8 mouse cellular contexts compared by ENCODE assay signal in the genomic region with DNA sequence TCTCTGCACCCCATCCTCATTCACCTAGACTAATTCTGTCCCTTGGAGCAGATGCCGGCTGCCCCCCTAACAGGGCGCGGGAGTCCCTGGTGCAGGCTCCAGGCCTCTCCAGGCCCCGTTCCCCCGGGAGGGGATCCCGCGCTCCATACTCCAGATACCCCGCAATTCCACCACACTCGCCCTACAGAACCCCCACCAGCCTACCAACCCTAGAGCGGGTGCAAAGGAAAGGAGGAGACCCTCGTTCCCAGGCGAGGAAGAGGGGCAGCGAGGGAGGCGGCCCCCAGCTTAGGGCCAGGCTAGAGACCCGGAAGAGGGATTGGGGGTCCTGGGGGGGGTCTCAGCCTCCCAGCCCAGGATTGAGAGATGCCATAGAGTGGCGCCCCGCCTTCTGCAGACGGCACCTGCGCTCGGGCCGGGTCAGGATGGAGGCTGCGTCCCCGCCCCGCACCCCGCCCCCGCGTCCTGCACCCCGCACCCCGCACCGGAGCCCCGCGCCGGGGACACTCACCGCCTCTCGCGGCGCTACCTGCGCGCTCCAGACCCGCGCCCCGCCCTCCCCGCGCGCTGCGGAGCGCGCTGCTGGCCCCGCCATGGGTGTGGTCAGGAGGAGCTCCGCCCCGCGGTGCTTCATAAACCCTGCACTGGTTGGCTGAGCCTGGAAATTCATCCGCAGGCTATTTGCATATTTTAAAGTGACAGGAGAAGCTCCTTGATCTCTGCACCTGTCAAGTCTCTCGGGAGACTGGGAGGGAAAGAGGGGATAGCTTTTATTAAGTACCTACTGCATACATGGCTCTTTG. TPM values are rescaled to one million over a fixed set of nuclear protein-coding genes. Genes with fewer than 3 reads are reported as not detected.
DNase-seq lines count a peak whose midpoint lies in the region; ATAC-seq lines count a peak whose summit lies in the region.

A gene (minus strand): TSS at position 595 of the 803 bp plus-strand sequence.

- peak within 1 kb of the TSS; percentile 33; the same call in 1 of the 2 replicates for H3K27ac ChIP-seq in forebrain, embryonic 14.5 days (ENCODE audit: low read depth, low read length)
- no peak within 1 kb of the TSS for H3K27ac ChIP-seq in hindbrain, embryonic 11.5 days (ENCODE audit: low read depth, low read length)
- no peak within 1 kb of the TSS for H3K27ac ChIP-seq in lung, embryonic 16.5 days (ENCODE audit: low read length)

- H3K27me3 ChIP-seq in forebrain, embryonic 14.5 days (replicated peaks; ENCODE audit: control insufficient read depth, insufficient read depth, low read length), result no peaks in the 10 kb centered on the region
- no peaks in the 10 kb centered on the region; the same call in 1 of the 2 replicates for H3K27me3 ChIP-seq in hindbrain, embryonic 11.5 days (ENCODE audit: control insufficient read depth, insufficient read depth, low read length)
- peaks cover 8% of the 10 kb centered on the region for H3K27me3 ChIP-seq in lung, embryonic 16.5 days (ENCODE audit: control insufficient read depth, insufficient read depth, low read depth, low read length)

- peak within 1 kb of the TSS; percentile 84 for H3K9ac ChIP-seq in forebrain, embryonic 14.5 days (ENCODE audit: low read length)
- H3K9ac ChIP-seq in hindbrain, embryonic 11.5 days (ENCODE audit: low read depth, low read length), result peak within 1 kb of the TSS; percentile 57
- peak within 1 kb of the TSS; percentile 72 for H3K9ac ChIP-seq in lung, embryonic 16.5 days (ENCODE audit: low read length)

- H3K4me2 ChIP-seq in forebrain, embryonic 14.5 days (ENCODE audit: low read length), result peak within 1 kb of the TSS; percentile 84
- peak within 1 kb of the TSS; percentile 80 for H3K4me2 ChIP-seq in hindbrain, embryonic 11.5 days (replicated peaks; ENCODE audit: low read depth, low read length)
- H3K4me2 ChIP-seq in lung, embryonic 16.5 days (ENCODE audit: low read depth, low read length), result peak within 1 kb of the TSS; percentile 86

- peak; percentile 89 for ATAC-seq in forebrain, embryonic 14.5 days
- ATAC-seq in hindbrain, embryonic 11.5 days (ENCODE audit: low FRiP score), result peak; percentile 81
- ATAC-seq in lung, embryonic 16.5 days (ENCODE audit: low read depth), result peak; percentile 90

- peak within 1 kb of the TSS; percentile 67 for H3K4me3 ChIP-seq in forebrain, embryonic 14.5 days (ENCODE audit: low read depth, low read length)
- peak within 1 kb of the TSS; percentile 70 for H3K4me3 ChIP-seq in hindbrain, embryonic 11.5 days (ENCODE audit: low read depth, low read length)
- peak within 1 kb of the TSS; percentile 62 for H3K4me3 ChIP-seq in lung, embryonic 16.5 days (ENCODE audit: low read length)

- peak; percentile 79 for DNase-seq in MEL-GATA-1-ER (ENCODE audit: extremely low read depth, low read depth)
- DNase-seq in cerebellum, adult 11-12 months, result peak; percentile 92
- peak; percentile 97 for DNase-seq in forebrain, embryonic 14.5 days (ENCODE audit: low spot score)
- DNase-seq in hindbrain, embryonic 11.5 days (ENCODE audit: low spot score), result peak; percentile 87
- DNase-seq in layer of hippocampus, adult 9-11 months, result peak; percentile 88
- peak; percentile 54 for DNase-seq in ovary, postnatal 14 days (ENCODE audit: low spot score)
- DNase-seq in thymus, postnatal 10 days (ENCODE audit: low spot score in 2 of 2), result peak; percentile 88 to 92

- H3K36me3 ChIP-seq in forebrain, embryonic 14.5 days (ENCODE audit: control insufficient read depth, insufficient read depth, low read length), result no peaks in the 10 kb centered on the region
- no peaks in the 10 kb centered on the region for H3K36me3 ChIP-seq in hindbrain, embryonic 11.5 days (ENCODE audit: control insufficient read depth, insufficient read depth, low read length)
- no peaks in the 10 kb centered on the region for H3K36me3 ChIP-seq in lung, embryonic 16.5 days (ENCODE audit: control insufficient read depth, insufficient read depth, low read length)

- 1% methylated on average over 42 of the region's 54 CpGs for WGBS in forebrain, embryonic 14.5 days
- WGBS in hindbrain, embryonic 11.5 days, result under 1% methylated on average over 50 of the region's 54 CpGs
- WGBS in lung, embryonic 16.5 days, result 1% methylated on average over 52 of the region's 54 CpGs

- peaks cover 20% of the 10 kb centered on the region for H3K4me1 ChIP-seq in forebrain, embryonic 14.5 days (ENCODE audit: control insufficient read depth, insufficient read depth, low read length)
- peaks cover 14% of the 10 kb centered on the region for H3K4me1 ChIP-seq in hindbrain, embryonic 11.5 days (replicated peaks; ENCODE audit: control insufficient read depth, insufficient read depth, low read length)
- H3K4me1 ChIP-seq in lung, embryonic 16.5 days (replicated peaks; ENCODE audit: control insufficient read depth, insufficient read depth, low read length), result no peaks in the 10 kb centered on the region

- no peaks in the 10 kb centered on the region for H3K9me3 ChIP-seq in forebrain, embryonic 14.5 days (replicated peaks; ENCODE audit: control insufficient read depth, low read length)
- no peaks in the 10 kb centered on the region for H3K9me3 ChIP-seq in hindbrain, embryonic 11.5 days (ENCODE audit: control insufficient read depth, low read length)
- no peaks in the 10 kb centered on the region for H3K9me3 ChIP-seq in lung, embryonic 16.5 days (ENCODE audit: control insufficient read depth, low read length)

RNA-seq across cellular contexts. Expression of the gene that starts here (rescaled TPM):
- polyA plus RNA-seq in forebrain, embryonic 14.5 days (2014; fragmentation: Nextera tagmentation; extraction: Ambion mirVana), result 38.6 and 47.4 TPM in 2 replicates
- polyA plus RNA-seq in hindbrain, embryonic 11.5 days (2014; fragmentation: Nextera tagmentation; extraction: Ambion mirVana), result 13.6 and 15.0 TPM in 2 replicates
- polyA plus RNA-seq in lung, embryonic 16.5 days (2015; fragmentation: Nextera tagmentation; extraction: Ambion mirVana), result 6.5 and 8.0 TPM in 2 replicates
